Mouse (Mus musculus): ENCODE results near the gene Vmn1r66.
"Not testable (repeated sequence)": the region's sequence is repeated elsewhere in the genome, so short reads cannot be mapped to it uniquely, and the experiment has no call there.

Gene Vmn1r66

GRCm38 (mm10) chr7:10277906-10278305 is at the start of gene Vmn1r66:
Gene Vmn1r66, minus strand, starts transcription at chr7:10278006.
- no peak for DNase-seq (ENCODE audit: low read depth)

GRCm38 (mm10) chr7:10325462-10325861 is 47.7 kb upstream of the Vmn1r66 start:
- DNase-seq (ENCODE audit: low read depth) = not testable (repeated sequence)

GRCm38 (mm10) chr7:10252075-10252474 is 25.7 kb downstream of the Vmn1r66 start:
- no peak for DNase-seq (ENCODE audit: low read depth)

GRCm38 (mm10) chr7:10249146-10249545 is 28.7 kb downstream of the Vmn1r66 start:
- no peak for DNase-seq (ENCODE audit: low read depth)

All from naive thymus-derived CD4-positive, alpha-beta T cell, adult 2 months (primary cell).